Mouse (Mus musculus): ENCODE results near the gene Polr2i. TPM values are rescaled to one million over a fixed set of nuclear protein-coding genes. Genes with fewer than 3 reads are reported as not detected.

Polr2i gene
- 22.1 TPM for polyA plus RNA-seq (2017; shearing (Covaris generic))

DNA sequence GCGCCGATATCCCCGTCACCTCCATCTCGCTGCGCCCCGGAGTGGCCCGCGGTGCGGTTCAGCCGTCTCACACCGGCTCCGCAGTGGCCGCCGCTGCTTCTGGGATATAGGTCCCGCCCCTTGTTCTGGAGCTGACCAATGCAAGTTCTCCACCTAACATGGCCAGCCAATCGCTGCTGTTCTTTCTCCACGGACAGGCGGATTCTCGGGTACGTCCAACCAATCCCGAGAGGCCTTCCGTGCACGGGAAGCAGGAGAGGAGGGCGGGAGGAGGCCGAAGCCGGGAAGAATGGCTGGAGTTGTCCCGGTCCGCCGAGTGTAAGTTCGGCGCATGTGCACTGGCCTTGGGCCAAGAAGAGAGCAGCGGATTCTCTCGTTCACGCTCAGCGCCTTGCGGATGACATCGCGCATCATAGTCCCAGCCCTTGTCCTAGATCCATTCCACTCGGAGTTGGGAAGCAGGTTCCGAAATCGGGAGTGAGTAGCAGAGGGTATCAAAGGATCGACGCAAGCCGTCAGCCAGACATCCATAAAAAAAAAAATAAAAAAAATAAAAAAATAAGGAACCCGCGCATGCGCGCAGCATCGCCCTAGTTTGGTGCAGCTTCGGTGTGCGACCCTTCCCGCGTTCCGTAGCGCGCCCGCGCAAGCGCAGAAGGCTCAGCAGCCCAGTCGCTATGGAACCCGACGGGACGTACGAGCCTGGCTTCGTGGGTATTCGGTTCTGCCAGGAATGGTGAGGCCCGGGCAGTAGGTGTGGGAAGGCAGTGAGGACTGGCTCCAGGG, at the start of gene Polr2i, which contains the start of gene Tbcb:
Polr2i (plus strand) TSS at position 280 of the 786 bp plus-strand sequence.
Tbcb (minus strand) TSS at position 604 of the 786 bp plus-strand sequence.

GRCm38 (mm10) chr7:30183879-30184289, 47.9 kb upstream of the Polr2i start, which contains the start of gene Cox7a1:
TSS of gene Cox7a1 (plus strand) at chr7:30184144.

GRCm38 (mm10) chr7:30198481-30198971, 33.2 kb upstream of the Polr2i start, which contains the start of gene Capns1:
TSS of gene Capns1 (minus strand) at chr7:30198811.

DNA sequence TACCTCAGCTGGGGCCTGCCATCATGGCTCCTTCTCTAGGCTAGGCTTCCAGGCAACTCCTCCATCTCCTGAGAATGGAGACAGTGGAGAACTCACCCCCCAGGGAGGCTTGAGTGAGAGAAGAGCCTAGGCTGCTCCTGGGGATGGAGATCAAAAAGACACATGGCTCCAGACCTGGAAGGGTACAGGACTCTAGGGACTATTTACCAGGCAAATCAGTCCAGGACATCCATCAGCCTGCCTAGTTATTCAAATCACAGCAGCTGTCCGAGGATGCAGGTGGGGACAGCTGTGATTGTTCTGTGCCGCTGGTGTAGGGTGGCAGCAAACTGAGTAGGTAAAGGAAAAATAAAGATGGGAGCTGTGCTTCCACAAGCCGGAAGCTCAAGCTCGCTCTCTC, 3.9 kb downstream of the Polr2i start, which contains the start of gene Ovol3:
Ovol3 (minus strand) TSS at position 101 of the 400 bp plus-strand sequence.

DNA sequence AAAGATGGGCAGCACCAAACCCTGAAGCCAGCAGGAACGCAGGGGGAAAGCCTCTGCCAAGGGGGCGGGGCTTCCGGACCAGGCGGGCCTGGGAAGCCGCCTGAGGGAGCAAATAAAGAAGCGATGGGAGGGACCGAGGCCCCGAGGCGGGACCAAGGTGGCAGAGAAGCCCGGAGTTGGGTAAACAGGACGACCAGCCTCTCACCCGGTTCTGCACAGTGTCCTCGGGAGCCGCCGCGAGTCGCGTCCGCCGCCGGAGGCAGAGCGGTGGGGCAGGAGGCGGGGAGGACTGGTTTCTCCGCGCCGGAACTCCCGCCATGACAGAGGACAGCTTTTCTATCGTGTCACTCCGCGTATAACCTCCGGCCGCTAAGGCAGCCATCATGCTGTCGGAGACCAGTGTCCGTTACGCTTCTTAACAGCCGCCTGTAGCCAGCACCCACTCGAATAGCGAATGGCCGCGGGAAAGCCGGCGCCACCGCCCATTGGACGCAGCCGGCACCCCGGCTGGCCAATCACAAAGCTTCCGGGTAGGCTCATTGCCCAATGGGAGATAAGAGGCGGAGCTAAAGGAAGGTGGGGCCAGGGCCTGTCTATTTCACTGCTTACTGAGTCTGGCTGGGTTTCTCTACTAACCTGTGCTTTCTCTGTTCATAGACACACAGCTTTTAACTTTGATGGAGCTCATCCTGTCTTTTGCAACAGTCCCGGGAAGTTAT, 48.4 kb downstream of the Polr2i start, which contains the start of the genes Thap8 and Wdr62:
Thap8 (plus strand) TSS at position 144 of the 719 bp plus-strand sequence.
Wdr62 (minus strand) TSS at position 469 of the 719 bp plus-strand sequence.

Other genes with a start within 250 kb of the Polr2i start
- gene Zfp568, start 248.0 kb upstream of the Polr2i start, polyA plus RNA-seq (2017; shearing (Covaris generic)), result 5.6 TPM
- 1.2 TPM for gene Zfp14, start 180.6 kb upstream of the Polr2i start, polyA plus RNA-seq (2017; shearing (Covaris generic))
- 4.6 TPM for gene Zfp82, start 159.0 kb upstream of the Polr2i start, polyA plus RNA-seq (2017; shearing (Covaris generic))
- gene Gm26920, start 141.5 kb upstream of the Polr2i start, polyA plus RNA-seq (2017; shearing (Covaris generic)), result not detected
- 8.9 TPM for gene Zfp566, start 141.4 kb upstream of the Polr2i start, polyA plus RNA-seq (2017; shearing (Covaris generic))
- 57.5 TPM for gene Zfp260, start 137.2 kb upstream of the Polr2i start, polyA plus RNA-seq (2017; shearing (Covaris generic))
- 9.1 TPM for gene Zfp382, start 110.0 kb upstream of the Polr2i start, polyA plus RNA-seq (2017; shearing (Covaris generic))
- gene Zfp146, start 62.2 kb upstream of the Polr2i start, polyA plus RNA-seq (2017; shearing (Covaris generic)), result 26.4 TPM
- gene Cox7a1, start 47.8 kb upstream of the Polr2i start, polyA plus RNA-seq (2017; shearing (Covaris generic)), result not detected
- gene Capns1, start 33.1 kb upstream of the Polr2i start, polyA plus RNA-seq (2017; shearing (Covaris generic)), result 71.9 TPM
- gene Tbcb, start 324 bp downstream of the Polr2i start, polyA plus RNA-seq (2017; shearing (Covaris generic)), result 59.1 TPM
- not detected for gene Ovol3, start 3.8 kb downstream of the Polr2i start, polyA plus RNA-seq (2017; shearing (Covaris generic))
- 0.37 TPM for gene Thap8, start 48.1 kb downstream of the Polr2i start, polyA plus RNA-seq (2017; shearing (Covaris generic))
- 5.2 TPM for gene Wdr62, start 48.5 kb downstream of the Polr2i start, polyA plus RNA-seq (2017; shearing (Covaris generic))
- gene Clip3, start 59.8 kb downstream of the Polr2i start, polyA plus RNA-seq (2017; shearing (Covaris generic)), result 0.41 TPM
- 86.8 TPM for gene Alkbh6, start 76.8 kb downstream of the Polr2i start, polyA plus RNA-seq (2017; shearing (Covaris generic))
- gene Syne4, start 82.9 kb downstream of the Polr2i start, polyA plus RNA-seq (2017; shearing (Covaris generic)), result 5.9 TPM
- gene E130208F15Rik, start 89.8 kb downstream of the Polr2i start, polyA plus RNA-seq (2017; shearing (Covaris generic)), result not detected
- gene Sdhaf1, start 91.9 kb downstream of the Polr2i start, polyA plus RNA-seq (2017; shearing (Covaris generic)), result 20.6 TPM
- not detected for gene Lrfn3, start 130.8 kb downstream of the Polr2i start, polyA plus RNA-seq (2017; shearing (Covaris generic))
- gene Tyrobp, start 181.8 kb downstream of the Polr2i start, polyA plus RNA-seq (2017; shearing (Covaris generic)), result 2.8 TPM
- 589 TPM for gene Hcst, start 187.9 kb downstream of the Polr2i start, polyA plus RNA-seq (2017; shearing (Covaris generic))
- 853 TPM for gene Nfkbid, start 189.8 kb downstream of the Polr2i start, polyA plus RNA-seq (2017; shearing (Covaris generic))
- 34.3 TPM for gene Aplp1, start 213.6 kb downstream of the Polr2i start, polyA plus RNA-seq (2017; shearing (Covaris generic))
- gene Kirrel2, start 225.7 kb downstream of the Polr2i start, polyA plus RNA-seq (2017; shearing (Covaris generic)), result 0.25 TPM
- gene Nphs1, start 226.4 kb downstream of the Polr2i start, polyA plus RNA-seq (2017; shearing (Covaris generic)), result not detected

Data from effector memory CD4-positive, alpha-beta T cell, adult 5 months (primary cell).